Mouse (Mus musculus): ENCODE data around the gene Kdm4a. TPM values are rescaled to one million over a fixed set of nuclear protein-coding genes. Genes with fewer than 3 reads are reported as not detected.

Kdm4a gene
- polyA plus RNA-seq, 1 experiment from 2014 or later: 52.8 TPM

DNA sequence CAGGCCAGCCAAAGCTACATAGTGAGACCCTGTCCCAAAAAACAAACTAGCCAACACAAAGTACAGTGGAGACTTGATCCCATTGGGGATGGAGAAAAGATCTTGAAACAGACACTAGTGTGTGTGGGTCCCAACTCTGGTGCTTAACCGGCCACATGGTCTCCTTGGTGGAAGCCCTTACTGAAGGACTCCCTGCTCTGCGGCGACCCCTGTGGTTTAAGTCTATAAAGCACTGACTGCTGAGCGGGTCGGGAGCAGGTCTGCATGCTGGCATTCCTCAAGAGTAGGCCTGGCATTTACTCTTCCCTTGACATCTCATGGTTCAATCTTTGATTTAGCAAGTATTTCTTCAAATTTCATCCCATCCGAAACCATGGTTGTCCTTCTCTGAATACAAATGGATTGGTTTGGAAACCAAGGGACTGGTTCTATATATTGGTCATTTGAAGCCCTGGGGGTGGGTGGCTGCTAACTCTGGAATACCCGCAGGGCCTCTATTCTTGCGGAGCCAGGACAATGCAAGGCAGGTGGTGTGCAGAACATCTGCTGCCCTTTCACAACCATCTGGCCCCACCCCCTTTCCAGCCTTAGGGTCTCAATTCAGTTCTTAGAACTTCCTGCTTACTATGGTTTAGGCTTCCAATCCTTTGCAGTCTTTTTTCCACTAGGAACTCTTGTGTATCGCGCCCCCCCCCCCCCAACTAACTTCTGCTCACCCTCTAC, 27.2 kb upstream of the Kdm4a start:
- 51% methylated on average over 10 of the region's 10 CpGs for WGBS
- ATAC-seq (ENCODE audit: low FRiP score): no peak
- H3K36me3 ChIP-seq (replicated peaks; ENCODE audit: control insufficient read depth, insufficient read depth): peaks cover 45% of the 10 kb centered on the region

DNA sequence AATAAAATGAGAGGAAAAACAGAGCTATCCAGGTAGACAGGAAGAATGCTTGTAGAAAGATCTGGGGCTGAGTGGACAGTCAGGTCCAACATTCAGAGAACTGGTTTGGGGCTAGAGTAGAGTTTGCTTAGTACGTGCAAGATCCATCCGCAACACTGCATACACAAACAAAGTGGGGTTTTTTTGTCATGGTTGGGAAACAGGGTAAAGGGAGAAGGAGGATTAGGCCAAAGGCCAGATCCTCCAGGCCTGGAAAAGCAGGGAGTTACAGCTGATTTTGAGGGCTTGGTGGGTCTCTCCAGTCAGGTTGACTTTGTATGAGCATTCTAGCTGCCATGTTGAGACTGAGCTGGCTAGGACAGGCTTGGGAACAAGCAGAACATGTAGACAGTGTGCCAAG, 26.1 kb upstream of the Kdm4a start:
- peaks cover 33% of the 10 kb centered on the region for H3K36me3 ChIP-seq (replicated peaks; ENCODE audit: control insufficient read depth, insufficient read depth)
- DNase-seq (ENCODE audit: low spot score) (no peak), ATAC-seq (ENCODE audit: low FRiP score) (no peak)
- no peaks in the 10 kb centered on the region for H3K27me3 ChIP-seq (ENCODE audit: control insufficient read depth, insufficient read depth, low read length)
- no peaks in the 10 kb centered on the region for H3K9me3 ChIP-seq (ENCODE audit: control insufficient read depth, low read length)
- 93% methylated on average over 2 of the region's 2 CpGs for WGBS
- H3K4me2 ChIP-seq (replicated peaks): no peak overlapping the region
- H3K4me1 ChIP-seq (replicated peaks; ENCODE audit: control insufficient read depth, insufficient read depth, low read length): no peaks in the 10 kb centered on the region
- H3K9ac ChIP-seq: no peak overlapping the region
- H3K4me3 ChIP-seq (replicated peaks; ENCODE audit: low read length): no peak overlapping the region
- H3K27ac ChIP-seq: no peak overlapping the region

More for the DNA sequence above, 27.2 kb upstream of the Kdm4a start:
- H3K9me3 ChIP-seq (ENCODE audit: control insufficient read depth, low read length): no peaks in the 10 kb centered on the region
- H3K9ac ChIP-seq: no peak overlapping the region
- H3K27ac ChIP-seq: no peak overlapping the region
- no peaks in the 10 kb centered on the region for H3K4me1 ChIP-seq (replicated peaks; ENCODE audit: control insufficient read depth, insufficient read depth, low read length)
- H3K4me2 ChIP-seq (replicated peaks): no peak overlapping the region
- H3K4me3 ChIP-seq (replicated peaks; ENCODE audit: low read length): no peak overlapping the region
- no peak for DNase-seq (ENCODE audit: low spot score)
- no peaks in the 10 kb centered on the region for H3K27me3 ChIP-seq (ENCODE audit: control insufficient read depth, insufficient read depth, low read length)

DNA sequence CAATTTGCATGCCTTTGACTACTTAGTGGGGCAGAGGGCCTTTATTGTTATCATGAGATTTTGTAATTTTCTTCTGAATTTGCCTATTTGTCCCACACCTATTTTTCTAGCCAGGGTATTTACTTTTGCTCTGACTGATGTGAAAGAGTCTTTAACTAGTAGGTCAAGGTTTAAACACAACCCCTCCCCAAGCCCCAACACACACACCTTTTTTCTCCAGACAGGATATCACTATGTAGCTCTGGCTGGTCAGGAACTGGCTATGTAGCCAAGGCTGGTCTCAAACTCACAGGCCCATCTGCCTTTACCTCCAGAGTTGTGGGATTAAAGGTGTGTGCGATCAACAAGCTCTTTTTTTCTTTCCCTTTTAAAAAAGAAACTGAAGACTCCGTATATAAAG, 19.2 kb upstream of the Kdm4a start:
- 94% methylated on average over 2 of the region's 2 CpGs for WGBS
- Histone ChIP-seq H3K36me3 (replicated peaks; ENCODE audit: control insufficient read depth, insufficient read depth) (no peaks in the 10 kb centered on the region), H3K27me3 (ENCODE audit: control insufficient read depth, insufficient read depth, low read length) (no peaks in the 10 kb centered on the region)

DNA sequence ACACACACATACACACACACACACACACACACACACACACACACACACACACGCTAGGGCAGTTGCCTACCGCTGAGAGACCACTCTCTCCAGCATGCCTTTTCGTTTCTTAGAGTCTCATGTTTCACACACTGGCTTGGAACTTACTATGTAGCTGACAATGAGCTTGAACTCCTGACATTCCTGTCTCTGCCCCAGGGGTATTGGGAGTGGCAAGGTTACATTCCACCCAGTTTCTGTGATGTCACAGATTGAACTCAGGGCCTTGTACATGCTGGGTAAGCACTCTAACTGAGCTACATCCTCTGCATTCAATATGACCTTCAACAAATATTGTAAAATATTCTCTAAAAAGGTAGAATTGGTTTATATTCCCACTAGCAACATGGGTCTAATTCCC, 18.8 kb upstream of the Kdm4a start:
- no peaks in the 10 kb centered on the region for H3K4me1 ChIP-seq (replicated peaks; ENCODE audit: control insufficient read depth, insufficient read depth, low read length)

More for the DNA sequence above, 19.2 kb upstream of the Kdm4a start:
- H3K4me3 ChIP-seq (replicated peaks; ENCODE audit: low read length): no peak overlapping the region
- H3K9ac ChIP-seq: no peak overlapping the region
- H3K27ac ChIP-seq: no peak overlapping the region
- H3K9me3 ChIP-seq (ENCODE audit: control insufficient read depth, low read length): no peaks in the 10 kb centered on the region
- DNase-seq (ENCODE audit: low spot score) (no peak), ATAC-seq (ENCODE audit: low FRiP score) (no peak)
- H3K4me2 ChIP-seq (replicated peaks): no peak overlapping the region
- H3K4me1 ChIP-seq (replicated peaks; ENCODE audit: control insufficient read depth, insufficient read depth, low read length): no peaks in the 10 kb centered on the region

GRCm38 (mm10) chr4:118196185-118196584, 16.3 kb upstream of the Kdm4a start:
- ATAC-seq (ENCODE audit: low FRiP score) (no peak), DNase-seq (ENCODE audit: low spot score) (no peak)
- Histone ChIP-seq H3K9ac (no peak overlapping the region), H3K27ac (no peak overlapping the region), H3K27me3 (ENCODE audit: control insufficient read depth, insufficient read depth, low read length) (no peaks in the 10 kb centered on the region), H3K9me3 (ENCODE audit: control insufficient read depth, low read length) (no peaks in the 10 kb centered on the region), H3K4me2 (replicated peaks) (no peak overlapping the region), H3K4me3 (replicated peaks; ENCODE audit: low read length) (no peak overlapping the region), H3K36me3 (replicated peaks; ENCODE audit: control insufficient read depth, insufficient read depth) (no peaks in the 10 kb centered on the region), H3K4me1 (replicated peaks; ENCODE audit: control insufficient read depth, insufficient read depth, low read length) (no peaks in the 10 kb centered on the region)
- WGBS: 90% methylated on average over 10 of the region's 10 CpGs

More for the DNA sequence above, 18.8 kb upstream of the Kdm4a start:
- Histone ChIP-seq H3K27me3 (ENCODE audit: control insufficient read depth, insufficient read depth, low read length) (no peaks in the 10 kb centered on the region), H3K9me3 (ENCODE audit: control insufficient read depth, low read length) (no peaks in the 10 kb centered on the region), H3K4me3 (replicated peaks; ENCODE audit: low read length) (no peak overlapping the region), H3K4me2 (replicated peaks) (no peak overlapping the region), H3K36me3 (replicated peaks; ENCODE audit: control insufficient read depth, insufficient read depth) (no peaks in the 10 kb centered on the region), H3K9ac (no peak overlapping the region), H3K27ac (no peak overlapping the region)
- 83% methylated on average over 3 of the region's 3 CpGs for WGBS
- DNase-seq (ENCODE audit: low spot score) (no peak), ATAC-seq (ENCODE audit: low FRiP score) (no peak)

- DNase-seq (ENCODE audit: low spot score): no peak
- WGBS: 14% methylated on average over 17 of the region's 17 CpGs
- peaks cover 12% of the 10 kb centered on the region for H3K4me1 ChIP-seq (replicated peaks; ENCODE audit: control insufficient read depth, insufficient read depth, low read length)
- peak overlapping the region; percentile 57 for H3K4me3 ChIP-seq (replicated peaks; ENCODE audit: low read length)
- ATAC-seq (ENCODE audit: low FRiP score): peak; percentile 3; the same call in 1 of the 2 replicates
- no peaks in the 10 kb centered on the region for H3K27me3 ChIP-seq (ENCODE audit: control insufficient read depth, insufficient read depth, low read length)
- H3K9ac ChIP-seq: peak overlapping the region; percentile 54
- no peaks in the 10 kb centered on the region for H3K9me3 ChIP-seq (ENCODE audit: control insufficient read depth, low read length)
- peak overlapping the region; percentile 65 for H3K4me2 ChIP-seq (replicated peaks)
- H3K27ac ChIP-seq: peak overlapping the region; percentile 85
- H3K36me3 ChIP-seq (replicated peaks; ENCODE audit: control insufficient read depth, insufficient read depth): peaks cover 19% of the 10 kb centered on the region
Observed at GRCm38 (mm10) chr4:118180301-118181080, 648 bp upstream of the Kdm4a start.

- H3K27me3 ChIP-seq (ENCODE audit: control insufficient read depth, insufficient read depth, low read length): no peaks in the 10 kb centered on the region
- DNase-seq (ENCODE audit: low spot score): peak; percentile 53
- peak overlapping the region; percentile 71 for H3K4me2 ChIP-seq (replicated peaks)
- peak overlapping the region; percentile 85 for H3K27ac ChIP-seq
- peak overlapping the region; percentile 77 for H3K9ac ChIP-seq
- peaks cover 12% of the 10 kb centered on the region for H3K4me1 ChIP-seq (replicated peaks; ENCODE audit: control insufficient read depth, insufficient read depth, low read length)
- peaks cover 34% of the 10 kb centered on the region for H3K36me3 ChIP-seq (replicated peaks; ENCODE audit: control insufficient read depth, insufficient read depth)
- H3K4me3 ChIP-seq (replicated peaks; ENCODE audit: low read length): peak overlapping the region; percentile 57
- H3K9me3 ChIP-seq (ENCODE audit: control insufficient read depth, low read length): no peaks in the 10 kb centered on the region
- WGBS: 1% methylated on average over 12 of the region's 12 CpGs
- ATAC-seq (ENCODE audit: low FRiP score): no peak
Observed at GRCm38 (mm10) chr4:118178952-118179466, 834 bp downstream of the Kdm4a start.

DNA sequence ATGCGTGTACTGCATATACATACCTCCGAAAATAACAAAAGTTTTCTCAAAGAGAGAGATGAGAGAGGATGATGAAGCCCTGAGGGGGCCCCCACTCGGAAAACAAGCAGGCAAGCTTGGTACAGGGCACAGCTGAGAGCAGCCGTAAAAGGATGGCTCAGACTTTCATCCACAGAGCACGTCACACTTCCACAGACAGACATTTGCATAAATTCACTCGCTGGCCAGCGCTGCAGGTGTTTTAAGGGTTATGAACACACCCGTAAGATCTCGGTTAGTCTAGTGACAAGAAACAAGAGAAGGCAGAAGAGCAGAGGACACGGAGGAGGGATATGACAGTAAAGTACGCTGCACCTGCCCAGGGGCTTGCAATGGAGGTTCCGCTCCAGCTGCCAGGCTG, 7.4 kb downstream of the Kdm4a start:
- ATAC-seq (ENCODE audit: low FRiP score) (no peak), DNase-seq (ENCODE audit: low spot score) (no peak)
- Histone ChIP-seq H3K27me3 (ENCODE audit: control insufficient read depth, insufficient read depth, low read length) (no peaks in the 10 kb centered on the region), H3K4me1 (replicated peaks; ENCODE audit: control insufficient read depth, insufficient read depth, low read length) (no peaks in the 10 kb centered on the region), H3K4me3 (replicated peaks; ENCODE audit: low read length) (no peak overlapping the region), H3K27ac (no peak overlapping the region), H3K36me3 (replicated peaks; ENCODE audit: control insufficient read depth, insufficient read depth) (peaks cover 100% of the 10 kb centered on the region), H3K4me2 (replicated peaks) (no peak overlapping the region), H3K9me3 (ENCODE audit: control insufficient read depth, low read length) (no peaks in the 10 kb centered on the region), H3K9ac (no peak overlapping the region)
- WGBS: 89% methylated on average over 12 of the region's 12 CpGs

- 87% methylated on average over 9 of the region's 9 CpGs for WGBS
- ATAC-seq (ENCODE audit: low FRiP score) (no peak), DNase-seq (ENCODE audit: low spot score) (no peak)
- Histone ChIP-seq H3K27ac (no peak overlapping the region), H3K27me3 (ENCODE audit: control insufficient read depth, insufficient read depth, low read length) (no peaks in the 10 kb centered on the region), H3K9me3 (ENCODE audit: control insufficient read depth, low read length) (no peaks in the 10 kb centered on the region), H3K36me3 (replicated peaks; ENCODE audit: control insufficient read depth, insufficient read depth) (peaks cover 100% of the 10 kb centered on the region), H3K9ac (no peak overlapping the region), H3K4me2 (replicated peaks) (no peak overlapping the region), H3K4me1 (replicated peaks; ENCODE audit: control insufficient read depth, insufficient read depth, low read length) (no peaks in the 10 kb centered on the region), H3K4me3 (replicated peaks; ENCODE audit: low read length) (no peak overlapping the region)
Observed at GRCm38 (mm10) chr4:118171006-118171405, 8.8 kb downstream of the Kdm4a start.
